Mouse (Mus musculus) testis, adult 2 months (tissue): ENCODE measurements around the gene Duoxa1. TPM values are rescaled to one million over a fixed set of nuclear protein-coding genes. Genes with fewer than 3 reads are reported as not detected.
A peak's percentile ranks its signal among the peaks of the same experiment; 100 is the strongest.

Experiments used
- H3K27ac ChIP-seq: fragments of 200-500 bp; 2 replicates; pipeline ENCODE4 v1.5.1; 2012; ENCODE audit warnings: low read depth, low read length; ENCODE audit not compliant: control insufficient read depth, insufficient read depth
- H3K27me3 ChIP-seq: fragments of 200-500 bp; 2 replicates; pipeline ENCODE4 v1.6.1; 2012; ENCODE audit warnings: mild to moderate bottlenecking, low read length, moderate library complexity; ENCODE audit not compliant: control insufficient read depth, insufficient read depth
- H3K36me3 ChIP-seq: fragments of 200-500 bp; 2 replicates; pipeline ENCODE4 v1.6.1; 2012; ENCODE audit warnings: mild to moderate bottlenecking, low read length; ENCODE audit not compliant: control insufficient read depth, insufficient read depth
- H3K4me1 ChIP-seq: fragments of 200-500 bp; 2 replicates; pipeline ENCODE4 v1.6.1; 2012; ENCODE audit warnings: low read length; ENCODE audit not compliant: control insufficient read depth, insufficient read depth
- H3K4me3 ChIP-seq: fragments of 200-500 bp; 2 replicates; pipeline ENCODE4 v1.5.1; 2012; ENCODE audit warnings: low read depth, mild to moderate bottlenecking, low read length, moderate library complexity, mixed read lengths; ENCODE audit not compliant: control insufficient read depth
- CTCF ChIP-seq: fragments of 200-500 bp; IDR thresholded peaks from 2 replicates; pipeline ENCODE4 v1.5.1; 2012; ENCODE audit warnings: low read depth, mild to moderate bottlenecking, inconsistent platforms, low read length, moderate library complexity; ENCODE audit not compliant: control insufficient read depth, insufficient read depth, insufficient replicate concordance
- POLR2A ChIP-seq: fragments of 200-500 bp; IDR thresholded peaks from 2 replicates; pipeline ENCODE4 v1.6.1; 2012; ENCODE audit warnings: low read depth, mild to moderate bottlenecking, inconsistent platforms, low read length, moderate library complexity; ENCODE audit not compliant: control insufficient read depth
- polyA plus RNA-seq: library from polyadenylated mRNA; depleted of rRNA; stranded (reverse); fragments of >200 nt; gene quantifications from 2 replicates; pipeline ENCODE4 v1.2.3, GENCODE M21; 2012

Gene Duoxa1
- polyA plus RNA-seq, 1 experiment: 0.41 TPM

DNA sequence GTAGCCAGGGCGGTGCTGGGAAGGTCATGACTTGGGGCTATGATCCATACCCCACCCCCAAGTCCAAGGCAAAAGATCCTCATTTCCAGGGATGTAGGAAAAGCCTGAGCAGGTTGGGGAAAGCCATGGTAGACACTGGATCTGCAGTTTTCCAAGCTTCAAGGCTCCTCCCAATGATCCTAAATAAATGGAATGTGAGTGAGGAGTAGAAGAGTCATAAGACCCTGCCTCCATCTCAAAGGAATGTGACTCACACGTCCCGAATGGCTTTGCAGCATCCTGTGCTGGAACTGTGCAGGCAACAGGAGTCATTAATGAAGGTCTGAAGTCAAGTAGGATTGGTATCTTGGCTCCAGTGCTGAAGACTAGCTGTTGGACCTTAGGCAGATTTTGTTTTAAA, 14.5 kb upstream of the Duoxa1 start:
- TF ChIP-seq CTCF: no peak
- TF ChIP-seq POLR2A: no peak
- H3K4me1 ChIP-seq: no peaks in the 10 kb centered on the region

GRCm38 (mm10) chr2:122325361-122325760, 11.8 kb upstream of the Duoxa1 start:
- Histone ChIP-seq H3K27ac (no peak overlapping the region), H3K4me1 (no peaks in the 10 kb centered on the region), H3K36me3 (no peaks in the 10 kb centered on the region), H3K4me3 (no peak overlapping the region), H3K27me3 (no peaks in the 10 kb centered on the region)
- TF ChIP-seq CTCF (no peak), POLR2A (no peak)

More for the DNA sequence above, 14.5 kb upstream of the Duoxa1 start:
- Histone ChIP-seq H3K27me3 (no peaks in the 10 kb centered on the region), H3K36me3 (no peaks in the 10 kb centered on the region), H3K27ac (no peak overlapping the region), H3K4me3 (no peak overlapping the region)

GRCm38 (mm10) chr2:122324586-122324985, 11.1 kb upstream of the Duoxa1 start:
- Histone ChIP-seq H3K4me1 (peaks cover 2% of the 10 kb centered on the region), H3K27me3 (no peaks in the 10 kb centered on the region), H3K4me3 (no peak overlapping the region), H3K27ac (no peak overlapping the region), H3K36me3 (no peaks in the 10 kb centered on the region)
- TF ChIP-seq CTCF: no peak
- no peak for TF ChIP-seq POLR2A

GRCm38 (mm10) chr2:122323960-122324359, 10.4 kb upstream of the Duoxa1 start:
- Histone ChIP-seq H3K36me3 (no peaks in the 10 kb centered on the region), H3K27me3 (no peaks in the 10 kb centered on the region), H3K27ac (no peak overlapping the region), H3K4me3 (no peak overlapping the region), H3K4me1 (peaks cover 4% of the 10 kb centered on the region)
- TF ChIP-seq CTCF: no peak
- TF ChIP-seq POLR2A: no peak

DNA sequence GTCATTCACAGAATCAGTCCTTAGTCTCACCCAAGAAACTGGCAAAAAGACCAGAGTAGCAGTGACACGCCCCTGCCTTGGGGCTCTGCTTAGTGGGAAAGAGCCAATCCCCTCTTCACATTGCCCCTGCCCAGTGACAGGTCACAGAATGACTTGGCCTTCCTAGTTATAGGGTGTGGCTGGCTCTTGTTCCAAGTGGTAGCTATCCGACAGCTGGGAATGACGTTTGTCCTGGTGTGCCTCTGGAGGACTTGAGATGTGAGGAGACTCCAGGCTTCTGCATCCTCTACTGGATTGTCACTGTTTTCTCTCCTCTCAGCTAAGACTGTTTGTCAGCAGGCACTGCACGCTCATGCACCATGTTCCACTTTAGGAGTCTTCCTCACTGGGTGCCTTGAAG, 3.9 kb upstream of the Duoxa1 start:
- no peak for TF ChIP-seq CTCF
- Histone ChIP-seq H3K27me3 (no peaks in the 10 kb centered on the region), H3K4me1 (peaks cover 13% of the 10 kb centered on the region), H3K27ac (no peak overlapping the region), H3K4me3 (no peak overlapping the region), H3K36me3 (no peaks in the 10 kb centered on the region)

- TF ChIP-seq CTCF: no peak
- TF ChIP-seq POLR2A: no peak
- Histone ChIP-seq H3K27ac (no peak within 1 kb of the TSS), H3K4me3 (no peak within 1 kb of the TSS), H3K27me3 (no peaks in the 10 kb centered on the region), H3K36me3 (no peaks in the 10 kb centered on the region), H3K4me1 (peaks cover 13% of the 10 kb centered on the region)
These were observed 1.8 kb upstream of the Duoxa1 start, which contains the start of gene Duox1 for GRCm38 (mm10) chr2:122315372-122315771. TSS of gene Duox1 (plus strand) at chr2:122315672.

GRCm38 (mm10) chr2:122312722-122313417, 660 bp downstream of the Duoxa1 start:
- Histone ChIP-seq H3K4me3 (peak overlapping the region; percentile 2), H3K27me3 (no peaks in the 10 kb centered on the region), H3K27ac (no peak overlapping the region), H3K4me1 (peaks cover 9% of the 10 kb centered on the region), H3K36me3 (no peaks in the 10 kb centered on the region)
- peak; percentile 80; the same call in 1 of the 2 replicates for TF ChIP-seq CTCF
- TF ChIP-seq POLR2A: no peak
